Mouse (Mus musculus) telencephalon, adult 2 months (tissue): ENCODE results near the gene Ppfibp2.

ENCODE experiments used
- DNase-seq: peaks from one replicate; pipeline ENCODE4 v3.0.0-alpha.2; 2011; ENCODE audit warnings: low read depth, low spot score

The Ppfibp2 gene

GRCm38 (mm10) chr7:107702461-107703380 lies 107.7 kb downstream of the Ppfibp2 start:
- no peak for DNase-seq

- no peak for DNase-seq
Measured at GRCm38 (mm10) chr7:107705941-107706340, 110.9 kb downstream of the Ppfibp2 start.

DNA sequence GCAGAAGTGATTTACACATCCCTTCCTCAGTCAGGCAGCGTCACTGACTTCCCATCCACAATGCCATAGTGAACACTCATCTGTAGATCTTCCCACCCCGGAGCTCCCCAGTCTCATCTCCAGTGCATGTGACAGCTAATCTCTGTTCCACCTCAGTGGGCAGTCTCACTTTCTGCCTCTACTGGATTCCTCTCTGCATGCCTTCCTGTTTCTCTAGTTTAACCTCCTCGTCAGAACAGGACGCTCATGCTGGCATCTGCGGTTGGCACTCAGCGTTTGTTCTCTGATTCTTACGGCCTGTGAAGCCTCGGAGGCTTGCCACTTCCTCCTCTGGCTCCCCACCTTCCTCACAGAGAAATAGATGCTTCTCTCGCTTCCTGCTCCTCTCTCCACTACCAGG lies 112.6 kb downstream of the Ppfibp2 start:
- DNase-seq: peak; percentile 8

DNA sequence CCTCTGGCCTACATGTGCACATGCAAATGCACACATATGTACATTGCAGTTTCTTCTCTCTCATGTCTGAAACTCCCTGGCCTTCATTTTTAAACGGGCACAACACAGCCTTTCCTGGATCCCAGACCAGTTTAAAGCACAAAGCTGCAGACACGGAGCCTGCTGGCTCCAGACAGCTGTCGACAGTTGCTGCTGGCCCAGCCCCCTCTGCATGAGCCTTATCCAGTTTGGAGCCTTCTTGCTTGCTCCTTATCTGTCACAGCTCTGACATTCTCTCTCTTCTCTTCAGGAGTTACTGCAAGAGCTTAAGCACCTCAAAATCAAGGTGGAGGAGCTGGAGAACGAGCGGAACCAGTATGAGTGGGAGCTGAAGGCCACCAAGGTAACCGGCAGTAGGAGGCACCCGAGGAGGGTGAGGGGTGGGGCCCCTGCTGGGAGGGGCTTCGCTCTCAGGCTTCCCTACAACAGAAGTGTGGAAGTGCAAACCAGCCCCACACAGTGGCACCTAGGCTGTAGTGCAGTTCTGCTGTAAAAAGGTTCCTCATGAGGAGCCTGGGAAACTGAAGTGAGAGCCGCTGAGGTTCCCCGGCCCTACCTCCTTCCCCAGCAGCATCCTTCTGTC lies 113.6 kb downstream of the Ppfibp2 start:
- peak; percentile 56 for DNase-seq

GRCm38 (mm10) chr7:107712743-107713142 lies 117.7 kb downstream of the Ppfibp2 start:
- DNase-seq: peak; percentile 24

- DNase-seq: no peak
Measured at GRCm38 (mm10) chr7:107714067-107714466, 119.1 kb downstream of the Ppfibp2 start.

DNA sequence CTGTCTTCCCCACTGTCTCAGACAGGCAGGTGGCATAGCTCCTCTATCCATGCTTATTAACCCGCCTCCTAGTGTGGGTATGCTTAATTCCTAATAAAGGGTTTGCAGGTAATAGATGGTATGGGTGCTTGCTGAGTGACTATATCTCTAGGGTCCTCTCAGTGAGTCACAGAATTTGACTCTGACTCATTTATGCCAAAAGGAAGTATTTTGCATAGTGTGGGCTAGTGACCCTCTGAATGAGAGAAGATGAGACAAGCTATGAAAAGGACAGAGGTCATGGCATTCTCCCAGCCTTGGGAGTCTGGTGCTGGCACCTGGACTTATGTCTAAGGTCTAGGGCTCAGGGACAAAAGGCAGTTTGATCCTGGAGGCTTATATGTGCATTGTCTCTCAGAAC lies 125.8 kb downstream of the Ppfibp2 start:
- no peak for DNase-seq

GRCm38 (mm10) chr7:107722536-107722935 lies 127.5 kb downstream of the Ppfibp2 start:
- peak; percentile 13 for DNase-seq

- no peak for DNase-seq
Measured at GRCm38 (mm10) chr7:107727538-107727937, 132.5 kb downstream of the Ppfibp2 start.

- no peak for DNase-seq
Measured at GRCm38 (mm10) chr7:107730587-107730986, 135.6 kb downstream of the Ppfibp2 start.

- no peak for DNase-seq
Measured at GRCm38 (mm10) chr7:107733162-107733561, 138.2 kb downstream of the Ppfibp2 start.

DNA sequence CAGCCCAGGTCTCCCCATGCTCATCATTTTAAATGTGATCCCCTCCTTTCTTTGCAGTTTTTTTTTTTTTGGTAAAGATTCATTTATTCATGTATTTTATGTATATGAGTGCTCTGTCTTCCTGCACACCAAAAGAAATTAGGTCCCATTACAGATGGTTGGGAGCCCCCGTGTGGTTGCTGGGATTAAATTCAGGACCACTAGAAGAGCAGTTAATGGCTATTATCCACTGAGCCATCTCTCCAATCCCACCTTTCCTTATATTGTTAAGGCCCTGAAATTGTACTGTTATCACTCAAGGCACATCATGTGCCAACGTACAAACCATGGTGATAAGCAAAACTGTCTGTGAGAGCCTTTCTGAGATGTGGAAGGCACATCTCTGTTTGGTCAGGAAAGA lies 143.7 kb downstream of the Ppfibp2 start:
- no peak for DNase-seq

DNA sequence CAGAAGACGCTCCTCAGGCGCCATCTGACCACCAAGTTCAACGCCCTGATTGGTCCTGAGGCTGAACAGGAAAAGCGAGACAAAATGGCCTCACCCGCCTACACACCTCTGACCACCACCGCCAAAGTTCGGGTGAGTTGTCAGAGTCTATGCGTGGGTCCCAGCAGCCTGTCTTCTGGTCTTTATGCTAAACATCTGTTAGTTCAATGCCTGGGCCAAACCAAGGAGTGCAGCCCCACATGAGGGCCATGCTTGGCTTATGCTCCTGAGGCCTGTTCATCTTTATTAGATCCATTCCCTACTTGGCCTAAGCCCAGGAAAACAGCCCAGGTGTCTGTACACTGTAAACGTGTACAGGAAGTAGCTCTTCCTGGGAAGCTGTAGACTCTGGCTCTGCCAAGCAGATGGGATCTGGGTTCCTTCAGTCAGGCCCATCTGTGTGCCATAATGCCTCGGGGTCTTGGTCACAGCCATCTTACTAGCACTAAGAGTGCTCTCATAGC lies 148.0 kb downstream of the Ppfibp2 start:
- no peak for DNase-seq

- DNase-seq: no peak
Measured at GRCm38 (mm10) chr7:107744454-107744853, 149.4 kb downstream of the Ppfibp2 start.

- DNase-seq: no peak
Measured at GRCm38 (mm10) chr7:107745111-107745510, 150.1 kb downstream of the Ppfibp2 start.

DNA sequence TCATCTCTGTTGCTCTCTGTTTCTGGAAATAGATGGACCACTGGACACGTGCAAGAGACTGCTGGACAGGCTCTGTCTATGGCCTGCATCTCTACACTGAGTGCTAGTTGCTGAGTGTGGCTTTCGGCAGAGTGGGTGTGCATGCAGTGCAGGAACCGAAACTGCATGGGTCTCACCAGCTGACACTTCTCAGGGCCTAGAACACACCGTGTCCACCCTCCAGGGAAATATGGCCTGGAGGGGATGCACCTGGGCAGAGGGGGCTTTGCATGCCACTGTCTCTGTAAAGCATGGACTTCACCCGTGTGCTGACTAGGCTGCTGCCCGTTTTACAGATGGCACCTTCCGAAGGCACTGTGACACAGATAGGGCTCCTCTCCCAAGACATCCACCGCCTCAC lies 151.0 kb downstream of the Ppfibp2 start:
- no peak for DNase-seq

DNA sequence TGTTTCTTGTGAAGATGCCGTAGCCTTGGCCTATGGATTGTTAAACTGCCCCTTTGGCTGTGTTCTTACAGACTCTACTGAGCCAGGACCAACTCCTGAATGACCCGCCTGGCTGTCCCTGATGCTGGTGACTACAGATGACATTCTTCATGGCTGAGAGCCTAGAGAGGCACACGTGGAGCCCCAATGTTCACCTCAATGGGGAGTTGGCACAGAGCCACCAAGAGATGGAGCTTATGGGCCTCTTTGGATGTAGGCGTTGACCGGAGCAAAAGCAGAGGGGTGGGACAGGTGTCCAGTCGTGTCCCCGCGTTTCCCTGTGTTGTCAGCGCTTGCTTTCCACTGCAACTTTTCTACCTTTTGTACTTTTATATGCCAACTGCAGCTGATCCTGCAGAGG lies 152.5 kb downstream of the Ppfibp2 start:
- DNase-seq: no peak

- DNase-seq: no peak
Measured at GRCm38 (mm10) chr7:107747954-107748353, 152.9 kb downstream of the Ppfibp2 start.

- DNase-seq: peak; percentile 12
Measured at GRCm38 (mm10) chr7:107749270-107749669, 154.3 kb downstream of the Ppfibp2 start.

- no peak for DNase-seq
Measured at GRCm38 (mm10) chr7:107749721-107750120, 154.7 kb downstream of the Ppfibp2 start.

DNA sequence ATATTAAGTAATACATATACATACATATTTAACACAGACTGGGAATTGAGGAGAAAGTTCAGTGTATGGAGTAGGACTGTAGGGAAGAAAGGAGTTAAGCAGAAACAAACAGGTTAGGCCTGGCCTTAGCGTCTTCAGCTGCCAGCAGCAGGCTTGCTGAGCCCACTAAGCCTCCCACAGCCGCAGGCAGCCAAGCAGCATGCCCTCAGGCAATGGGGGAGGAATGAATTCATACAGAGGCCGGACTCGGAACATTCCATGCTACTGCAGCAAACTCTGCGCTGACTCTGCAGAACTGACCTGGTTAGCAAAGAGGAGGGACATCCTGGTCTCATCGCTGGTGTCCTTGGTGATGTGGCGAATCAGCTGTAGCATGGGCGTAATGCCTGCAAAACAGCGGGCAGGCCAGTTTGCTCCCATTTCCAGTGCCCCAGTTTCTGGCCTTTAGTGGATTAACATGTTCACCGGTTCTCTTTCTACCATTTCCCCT lies 157.1 kb downstream of the Ppfibp2 start:
- no peak for DNase-seq

DNA sequence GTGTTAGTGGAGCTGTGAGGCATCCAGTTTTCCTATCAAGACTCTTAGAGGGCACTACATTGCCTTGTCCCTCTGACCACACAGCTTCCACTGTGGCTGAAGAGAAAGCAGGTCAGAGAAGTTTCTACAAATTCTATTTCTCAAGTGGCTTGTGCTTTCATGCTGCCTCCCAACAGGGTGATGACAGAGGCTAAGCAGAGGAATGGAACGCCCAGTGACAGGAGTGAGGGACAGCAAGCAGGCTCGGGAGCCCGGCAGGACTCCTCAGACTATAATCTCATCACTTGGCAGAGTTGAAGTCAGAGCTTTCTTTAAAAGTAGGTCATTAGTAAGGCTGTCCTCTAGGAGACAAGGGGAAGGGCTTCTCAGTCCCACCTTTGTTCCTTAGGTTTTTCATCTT lies 160.9 kb downstream of the Ppfibp2 start:
- DNase-seq: no peak

DNA sequence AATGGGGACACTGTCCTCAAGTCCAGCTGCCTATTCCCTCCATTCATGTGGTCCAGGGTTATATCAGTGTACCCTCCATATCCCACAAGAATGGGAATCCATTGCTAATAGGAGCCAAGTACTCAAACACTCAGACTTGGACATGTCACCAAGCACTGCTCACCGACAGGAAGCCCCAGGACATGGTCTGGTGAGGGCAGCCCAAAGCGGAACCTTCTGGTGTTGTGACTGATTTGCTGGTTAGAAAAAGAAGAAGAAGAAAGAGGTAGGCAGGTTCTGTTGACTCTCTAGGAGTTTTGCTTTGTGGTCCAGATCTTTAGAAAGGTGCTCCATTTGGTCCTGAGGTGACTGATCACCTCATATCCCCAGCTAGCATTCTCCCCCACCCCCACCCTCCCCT lies 161.7 kb downstream of the Ppfibp2 start:
- DNase-seq: no peak
